Mouse (Mus musculus): Measurements from ENCODE around the gene Rpl9.
A peak's percentile ranks its signal among the peaks of the same experiment; 100 is the strongest.

The Rpl9 gene

GRCm38 (mm10) chr5:65390648-65391644 is at the start of gene Rpl9, which contains the start of gene Lias:
TSS of gene Rpl9 (minus strand) at chr5:65391444.
TSS of gene Lias (plus strand) at chr5:65391497.
- DNase-seq (ENCODE audit: low read depth, low spot score) = peak; percentile 96

DNA sequence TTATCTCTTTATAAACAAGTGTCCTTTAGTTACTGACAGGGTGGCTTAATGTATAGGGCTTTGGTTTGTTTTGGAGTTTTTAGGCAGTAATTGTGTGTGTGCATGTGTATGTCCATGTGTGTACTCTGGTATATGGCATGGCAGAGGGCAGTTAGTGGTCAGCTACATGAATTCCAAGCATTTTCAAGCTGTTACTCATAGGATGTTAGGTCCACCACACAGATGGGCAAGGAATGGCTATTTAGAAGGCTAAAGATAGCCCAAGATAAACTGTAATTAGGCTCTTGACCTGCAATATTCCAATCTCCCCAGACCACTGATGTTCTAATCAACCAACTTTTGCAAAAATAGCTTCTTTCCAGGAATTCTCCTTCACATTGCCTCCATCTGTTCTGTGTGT is 46.8 kb upstream of the Rpl9 start:
- no peak for DNase-seq (ENCODE audit: low read depth, low spot score)

DNA sequence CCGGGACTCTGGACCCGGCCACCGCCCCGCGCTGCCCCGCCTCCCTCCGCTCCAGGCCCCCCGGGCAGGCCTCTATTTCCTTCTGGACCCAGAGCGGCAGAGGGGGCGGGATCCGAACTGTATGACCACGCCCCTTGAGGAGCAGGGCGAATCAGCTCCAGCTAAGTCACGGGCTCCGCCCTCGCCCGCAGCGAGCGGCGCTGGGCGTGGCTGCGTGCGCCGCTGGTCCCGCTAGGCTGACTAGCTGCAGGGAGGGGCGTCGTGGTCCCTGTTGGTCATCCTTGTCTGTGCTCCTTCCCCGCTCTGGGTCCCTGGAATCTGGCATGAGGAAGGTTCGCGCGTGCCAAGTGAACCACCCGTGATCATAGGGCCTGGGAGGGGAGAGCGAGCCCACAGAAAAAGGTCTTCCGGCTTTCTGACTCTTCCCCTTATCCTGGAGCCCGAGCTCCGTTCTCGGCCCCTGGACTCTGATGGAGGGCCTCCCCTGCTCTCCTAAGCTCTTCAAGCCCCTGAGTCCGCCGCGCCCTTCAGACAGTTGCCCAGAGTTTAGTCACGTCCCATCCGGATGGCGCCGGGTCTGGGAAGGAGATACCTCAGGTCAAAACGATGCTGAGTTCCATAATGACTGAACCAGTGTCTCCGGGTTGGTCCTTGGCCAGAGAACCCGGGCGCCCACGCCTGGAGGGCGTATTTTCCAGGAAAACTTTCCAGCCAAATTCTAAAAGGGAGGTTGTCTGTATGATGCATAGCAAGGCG is 44.7 kb upstream of the Rpl9 start, which contains the start of gene Ugdh:
Ugdh (minus strand) TSS at position 144 of the 756 bp plus-strand sequence.
- DNase-seq (ENCODE audit: low read depth, low spot score) = peak; percentile 94

DNA sequence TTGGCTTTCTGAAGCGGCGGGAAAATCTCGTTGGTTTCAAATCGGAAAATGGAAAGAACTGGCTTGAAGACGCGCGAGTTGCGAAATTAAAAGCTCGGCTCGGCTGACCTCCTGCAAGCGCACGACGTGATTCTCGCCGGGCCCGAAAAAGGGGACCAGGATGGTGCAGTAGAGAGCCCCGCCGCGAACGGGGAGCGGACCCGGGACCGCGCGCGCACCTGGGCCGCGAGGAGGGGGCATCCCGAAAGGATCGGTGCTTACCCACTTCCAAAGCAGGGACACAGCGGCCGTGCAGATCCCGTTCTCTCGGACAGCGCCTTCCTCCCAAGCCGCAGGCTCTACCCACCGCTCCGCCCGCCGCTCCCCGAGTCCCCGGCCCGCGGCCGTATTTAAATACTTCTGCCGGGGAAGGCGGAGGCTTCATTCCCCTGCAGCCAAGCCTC is 44.1 kb upstream of the Rpl9 start:
- no peak for DNase-seq (ENCODE audit: low read depth, low spot score)

- no peak for DNase-seq (ENCODE audit: low read depth, low spot score)
Measured at GRCm38 (mm10) chr5:65434471-65435362, 43.5 kb upstream of the Rpl9 start.

DNA sequence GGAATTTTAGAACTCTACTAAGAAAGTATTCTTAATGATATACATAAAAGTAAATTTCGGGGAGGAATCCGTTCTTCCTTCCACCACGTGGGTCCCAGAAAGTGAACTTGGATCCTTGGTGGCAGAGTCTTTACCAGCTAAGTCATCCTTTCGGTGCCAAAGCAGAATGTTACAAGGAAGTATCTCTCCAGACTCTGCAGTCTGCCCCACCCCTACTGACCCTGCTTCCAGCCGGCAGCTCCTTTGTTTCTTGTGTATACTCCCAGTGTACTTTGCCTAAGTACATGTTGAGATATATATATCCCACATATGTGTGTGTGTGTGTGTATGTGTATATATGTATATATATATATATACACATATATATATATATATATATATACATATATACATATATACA is 38.2 kb upstream of the Rpl9 start:
- no peak for DNase-seq (ENCODE audit: low read depth, low spot score)

DNA sequence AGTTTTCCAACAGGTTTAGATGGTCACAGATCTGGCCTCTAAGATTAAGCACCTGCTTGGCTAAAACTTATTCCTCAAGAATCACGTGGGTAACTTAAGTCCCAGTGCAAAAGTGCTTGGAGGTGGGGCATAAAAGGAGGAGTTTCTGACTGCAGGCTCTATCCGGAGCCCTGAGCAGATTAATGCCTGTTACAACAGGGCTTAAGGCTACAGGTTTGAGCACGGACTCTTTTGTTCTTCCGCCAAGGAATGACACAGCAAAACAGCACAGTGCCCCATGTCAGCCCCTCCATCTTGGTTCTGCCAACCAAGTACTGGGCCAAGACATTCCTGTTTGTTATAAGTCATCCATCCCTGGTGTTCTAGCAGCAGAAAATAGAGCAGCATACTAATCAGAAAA is 37.1 kb upstream of the Rpl9 start:
- DNase-seq (ENCODE audit: low read depth, low spot score) = no peak

DNA sequence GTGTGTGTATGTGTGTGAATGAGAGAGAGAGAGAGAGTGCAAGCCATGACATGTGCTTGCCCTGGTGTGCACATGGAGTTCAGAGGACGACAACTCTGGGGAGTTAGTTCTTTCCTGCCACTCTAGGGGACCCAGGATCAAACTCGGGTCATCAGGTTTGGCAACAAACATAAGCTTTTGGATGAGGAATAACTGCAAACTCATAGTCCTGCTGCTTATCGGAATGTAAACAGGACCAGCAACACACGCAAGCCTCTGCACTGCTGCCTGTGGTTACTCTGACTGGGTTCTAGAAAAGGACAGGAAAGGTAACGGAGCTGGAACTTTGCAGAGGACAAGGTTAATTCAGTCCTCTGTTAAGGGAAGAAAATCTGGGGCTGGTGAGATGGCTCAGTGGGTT is 34.0 kb upstream of the Rpl9 start:
- DNase-seq (ENCODE audit: low read depth, low spot score) = no peak

GRCm38 (mm10) chr5:65424215-65424614 is 33.0 kb upstream of the Rpl9 start:
- no peak for DNase-seq (ENCODE audit: low read depth, low spot score)

DNA sequence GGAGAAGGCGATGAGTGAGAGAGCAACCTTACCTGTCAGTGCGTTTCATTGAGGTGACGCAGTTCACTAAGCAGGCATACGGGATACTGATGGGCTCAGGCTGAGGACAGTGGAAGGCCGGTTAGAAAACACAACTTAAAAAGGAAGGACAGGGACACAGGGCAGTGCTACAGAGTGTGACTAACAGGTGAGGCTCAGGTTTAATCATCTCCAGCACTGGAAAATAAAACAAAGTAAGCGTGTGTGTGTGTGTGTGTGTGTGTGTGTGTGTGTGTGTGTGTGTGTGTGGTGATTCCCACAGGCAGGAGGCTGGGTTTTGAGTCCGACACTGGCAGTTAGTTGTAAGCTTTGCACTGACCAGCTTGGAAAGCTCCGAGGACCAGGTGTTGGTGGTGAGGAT is 31.6 kb upstream of the Rpl9 start:
- no peak for DNase-seq (ENCODE audit: low read depth, low spot score)

- DNase-seq (ENCODE audit: low read depth, low spot score) = no peak
Measured at GRCm38 (mm10) chr5:65420822-65421221, 29.6 kb upstream of the Rpl9 start.

DNA sequence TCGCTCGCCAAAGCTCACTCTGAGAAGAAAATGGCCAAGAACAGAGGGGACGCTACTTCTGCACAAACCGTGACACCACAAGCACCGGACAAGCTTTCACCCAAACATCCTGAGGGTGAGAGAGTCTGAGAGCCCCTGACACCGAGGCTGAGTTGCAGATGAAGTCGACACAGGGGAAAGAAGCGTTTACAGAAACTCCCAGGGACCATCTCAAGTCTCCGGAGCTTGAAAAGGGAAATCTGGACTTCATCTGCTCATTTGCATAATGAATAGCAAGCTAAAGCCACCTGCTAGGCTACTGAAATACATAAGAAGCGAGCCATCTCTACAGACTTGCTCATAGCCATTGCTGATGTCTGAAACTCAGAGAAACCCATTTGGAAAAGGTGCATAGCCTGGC is 27.9 kb upstream of the Rpl9 start:
- no peak for DNase-seq (ENCODE audit: low read depth, low spot score)

GRCm38 (mm10) chr5:65415653-65416458 is 24.6 kb upstream of the Rpl9 start:
- DNase-seq (ENCODE audit: low read depth, low spot score) = peak; percentile 25

DNA sequence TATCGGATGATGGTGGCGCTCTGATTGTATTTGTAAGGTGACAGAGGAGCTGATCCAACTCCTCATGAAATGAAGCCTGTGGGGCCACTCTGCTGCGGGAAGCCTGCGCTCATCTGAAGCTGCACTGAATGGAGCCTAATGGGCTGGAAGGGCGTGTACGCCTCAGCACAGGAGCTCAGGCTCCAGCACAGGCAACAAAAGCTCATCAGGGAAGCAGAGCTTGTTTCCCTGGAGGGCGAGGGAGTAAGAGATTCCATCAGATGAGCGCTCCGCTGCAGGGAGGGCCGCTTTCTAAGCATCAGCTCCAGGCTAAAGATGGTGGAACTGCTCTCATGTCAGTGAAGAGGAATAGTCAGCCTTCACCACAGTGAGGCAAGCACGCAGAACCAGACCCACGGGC is 16.7 kb upstream of the Rpl9 start:
- DNase-seq (ENCODE audit: low read depth, low spot score) = no peak

- peak; percentile 59 for DNase-seq (ENCODE audit: low read depth, low spot score)
Measured at GRCm38 (mm10) chr5:65401251-65401994, 10.2 kb upstream of the Rpl9 start.

- DNase-seq (ENCODE audit: low read depth, low spot score) = no peak
Measured at GRCm38 (mm10) chr5:65394425-65394824, 3.2 kb upstream of the Rpl9 start.

DNA sequence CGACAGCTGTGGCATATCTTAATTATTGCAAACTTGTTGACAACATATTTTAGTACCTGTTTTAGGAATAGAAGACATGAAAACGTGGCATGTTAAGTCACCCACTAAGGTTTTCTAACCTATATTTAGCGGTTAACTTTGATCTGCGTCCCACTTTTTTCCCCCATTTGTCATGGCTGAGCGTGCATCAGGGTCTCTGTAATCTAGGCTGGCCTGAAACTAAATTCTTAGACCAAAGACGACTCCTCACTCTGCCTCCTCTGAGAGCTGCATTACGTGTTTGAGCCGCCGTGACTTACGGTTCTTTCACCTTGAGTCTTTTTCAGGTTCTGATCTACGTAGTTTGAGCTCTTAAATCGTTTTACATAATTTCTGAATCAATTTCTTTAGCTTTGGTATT is 509 bp upstream of the Rpl9 start:
- no peak for DNase-seq (ENCODE audit: low read depth, low spot score)

GRCm38 (mm10) chr5:65387008-65387867 is 4.0 kb downstream of the Rpl9 start:
- no peak for DNase-seq (ENCODE audit: low read depth, low spot score)

DNA sequence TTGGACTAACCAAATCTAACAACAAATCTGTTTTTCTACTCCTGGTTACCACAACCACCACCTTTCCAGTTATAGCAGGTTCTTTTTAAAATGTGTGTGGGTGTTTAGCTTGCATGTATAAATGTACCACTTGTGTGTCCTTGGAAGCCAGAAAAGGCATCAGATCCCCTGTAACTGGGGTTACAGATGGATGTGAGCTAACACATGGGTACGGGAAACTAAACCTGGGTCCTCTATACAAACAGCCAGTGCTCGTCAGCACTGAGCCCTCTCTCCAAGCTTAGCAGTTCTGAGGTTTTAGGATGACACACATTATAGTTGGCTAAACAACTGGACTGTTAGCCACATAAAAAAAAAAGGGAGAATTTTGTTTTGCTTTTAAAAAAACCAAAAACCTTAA is 5.5 kb downstream of the Rpl9 start:
- DNase-seq (ENCODE audit: low read depth, low spot score) = no peak

All from c-Kit-negative CD71-positive TER-119-positive erythroid progenitor cells, embryonic 14.5 days (primary cell).